Mouse (Mus musculus) layer of hippocampus, adult 2 months (tissue): ENCODE measurements around the gene Tmx2. TPM values are rescaled to one million over a fixed set of nuclear protein-coding genes. Genes with fewer than 3 reads are reported as not detected.
A peak's percentile ranks its signal among the peaks of the same experiment; 100 is the strongest.

ENCODE experiments used
- DNase-seq, 2 experiments: peaks; one replicate each; pipeline ENCODE4 v3.0.0; 2022; ENCODE audit warnings: low spot score in 2 of 2
- H3K27ac ChIP-seq: fragments of 200-600 bp; 2 replicates; pipeline ENCODE4 v1.8.1; 2022
- H3K4me3 ChIP-seq: fragments of 200-600 bp; 2 replicates; pipeline ENCODE4 v1.8.1; 2022; ENCODE audit warnings: mild to moderate bottlenecking
- CTCF ChIP-seq: fragments of 200-600 bp; conservative IDR thresholded peaks from 2 replicates; pipeline ENCODE4 v1.8.1; 2022; ENCODE audit warnings: antibody characterized with exemption, mild to moderate bottlenecking, moderate library complexity
- total RNA-seq, 2 experiments: library from RNA; stranded (reverse); gene quantifications; 2 replicates each; pipeline ENCODE4 v1.2.3; 2021

Tmx2 gene
- total RNA-seq, 2 experiments from 2014 or later, result 231 to 240 TPM

DNA sequence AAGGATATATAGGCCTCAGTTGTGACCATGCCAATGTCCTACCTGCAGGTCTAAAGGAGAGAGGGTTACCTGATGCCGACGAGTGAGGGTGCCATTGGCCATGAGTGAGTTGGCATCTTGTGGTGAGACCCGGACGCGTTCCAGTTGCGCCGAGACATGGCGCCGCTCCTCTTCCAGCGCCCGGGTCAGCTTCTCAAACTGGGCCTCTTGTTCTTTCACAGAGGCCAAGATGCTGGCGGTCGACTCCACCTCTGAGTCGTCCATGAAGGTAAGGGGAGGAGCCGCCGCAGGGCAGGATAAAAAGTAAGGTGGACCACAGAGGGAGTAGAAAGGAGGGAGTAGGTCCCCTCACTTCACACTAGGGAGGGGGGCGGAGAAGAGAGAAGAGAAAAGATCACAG is 54.7 kb downstream of the Tmx2 start:
- TF ChIP-seq CTCF, result no peak
- no peak overlapping the region for H3K4me3 ChIP-seq
- no peak for DNase-seq
- H3K27ac ChIP-seq, result no peak overlapping the region

- peak overlapping the region; percentile 1; the same call in 1 of the 2 replicates for H3K27ac ChIP-seq
- no peak for DNase-seq
- H3K4me3 ChIP-seq, result no peak overlapping the region
- TF ChIP-seq CTCF, result no peak
Measured at GRCm38 (mm10) chr2:84623428-84624119, 55.4 kb downstream of the Tmx2 start.

GRCm38 (mm10) chr2:84622668-84623067 is 56.3 kb downstream of the Tmx2 start:
- DNase-seq, result no peak
- Histone ChIP-seq H3K27ac (peak overlapping the region; percentile 1; the same call in 1 of the 2 replicates), H3K4me3 (no peak overlapping the region)
- no peak for TF ChIP-seq CTCF

Other genes starting within 250 kb of the Tmx2 start
- 1 to 10 TPM; 3.6 TPM for gene Tfpi, start 202.4 kb downstream of the Tmx2 start, total RNA-seq
- gene Ctnnd1, start 28.4 kb downstream of the Tmx2 start, total RNA-seq, result 10 to 100 TPM; 43.3 to 52.9 TPM
- not detected for gene Btbd18, start 20.1 kb downstream of the Tmx2 start, total RNA-seq
- 10 to 100 TPM; 21.7 to 26.3 TPM for gene Selenoh, start 8.4 kb downstream of the Tmx2 start, total RNA-seq
- gene Gm28635, start 1.1 kb downstream of the Tmx2 start, total RNA-seq, result 1 to 10 TPM; 3.3 to 9.9 TPM
- gene Med19, start 738 bp downstream of the Tmx2 start, total RNA-seq, result 10 to 100 TPM; 31.4 to 31.8 TPM
- gene Zdhhc5, start 36.0 kb upstream of the Tmx2 start, total RNA-seq, result 10 to 100 TPM; 37.4 to 38.1 TPM
- 1 to 10 TPM; 8.1 to 8.8 TPM for gene Clp1, start 48.2 kb upstream of the Tmx2 start, total RNA-seq
- gene Ypel4, start 54.9 kb upstream of the Tmx2 start, total RNA-seq, result 10 to 100 TPM; 90.0 to 93.4 TPM
- gene Gm19426, start 64.5 kb upstream of the Tmx2 start, total RNA-seq, result 1 to 10 TPM; 1.6 to 2.5 TPM
- 1 to 10 TPM; 7.4 to 8.4 TPM for gene Serping1, start 96.3 kb upstream of the Tmx2 start, total RNA-seq
- 1 to 10 TPM; 6.0 to 6.1 TPM for gene Ube2l6, start 119.7 kb upstream of the Tmx2 start, total RNA-seq
- gene Smtnl1, start 143.5 kb upstream of the Tmx2 start, total RNA-seq, result not detected
- gene Timm10, start 147.9 kb upstream of the Tmx2 start, total RNA-seq, result 10 to 100 TPM; 48.7 to 57.5 TPM
- gene Slc43a1, start 159.7 kb upstream of the Tmx2 start, total RNA-seq, result under 1 TPM; 0.27 to 0.79 TPM
- gene Rtn4rl2, start 207.6 kb upstream of the Tmx2 start, total RNA-seq, result 10 to 100 TPM; 85.9 to 88.8 TPM